Mouse (Mus musculus) urinary bladder, postnatal 14 days (tissue): ENCODE measurements around the gene Gpatch2.

Experiments
- DNase-seq: peaks from one replicate; pipeline ENCODE4 v3.0.0; 2021; ENCODE audit warnings: low spot score

Gpatch2 gene

GRCm38 (mm10) chr1:187250741-187251262 is 35.5 kb downstream of the Gpatch2 start:
- no peak for DNase-seq

- no peak for DNase-seq
Observed at GRCm38 (mm10) chr1:187258756-187259155, 43.4 kb downstream of the Gpatch2 start.

GRCm38 (mm10) chr1:187267601-187268000 is 52.3 kb downstream of the Gpatch2 start:
- DNase-seq, result no peak

GRCm38 (mm10) chr1:187270318-187271247 is 55.3 kb downstream of the Gpatch2 start:
- DNase-seq, result peak; percentile 29

GRCm38 (mm10) chr1:187277324-187277723 is 62.0 kb downstream of the Gpatch2 start:
- DNase-seq, result no peak

GRCm38 (mm10) chr1:187278472-187278871 is 63.2 kb downstream of the Gpatch2 start:
- DNase-seq, result no peak

- DNase-seq, result no peak
Observed at GRCm38 (mm10) chr1:187279776-187280175, 64.5 kb downstream of the Gpatch2 start.

GRCm38 (mm10) chr1:187282321-187282720 is 67.0 kb downstream of the Gpatch2 start:
- DNase-seq, result no peak

- no peak for DNase-seq
Observed at GRCm38 (mm10) chr1:187282804-187283203, 67.5 kb downstream of the Gpatch2 start.

- no peak for DNase-seq
Observed at GRCm38 (mm10) chr1:187285735-187286134, 70.4 kb downstream of the Gpatch2 start.

- no peak for DNase-seq
Observed at GRCm38 (mm10) chr1:187286411-187286810, 71.1 kb downstream of the Gpatch2 start.

- DNase-seq, result no peak
Observed at GRCm38 (mm10) chr1:187286924-187287323, 71.6 kb downstream of the Gpatch2 start.

- DNase-seq, result no peak
Observed at GRCm38 (mm10) chr1:187290186-187290585, 74.9 kb downstream of the Gpatch2 start.

- no peak for DNase-seq
Observed at GRCm38 (mm10) chr1:187291480-187292394, 76.4 kb downstream of the Gpatch2 start.

GRCm38 (mm10) chr1:187292395-187292749 is 77.1 kb downstream of the Gpatch2 start:
- DNase-seq, result no peak

- no peak for DNase-seq
Observed at GRCm38 (mm10) chr1:187293233-187293632, 77.9 kb downstream of the Gpatch2 start.

GRCm38 (mm10) chr1:187294522-187294921 is 79.2 kb downstream of the Gpatch2 start:
- DNase-seq, result no peak

- DNase-seq, result no peak
Observed at GRCm38 (mm10) chr1:187295038-187295559, 79.8 kb downstream of the Gpatch2 start.

- no peak for DNase-seq
Observed at GRCm38 (mm10) chr1:187295711-187296110, 80.4 kb downstream of the Gpatch2 start.

- DNase-seq, result no peak
Observed at GRCm38 (mm10) chr1:187299236-187299635, 83.9 kb downstream of the Gpatch2 start.

GRCm38 (mm10) chr1:187300626-187301025 is 85.3 kb downstream of the Gpatch2 start:
- DNase-seq, result no peak

GRCm38 (mm10) chr1:187303221-187303620 is 87.9 kb downstream of the Gpatch2 start:
- DNase-seq, result no peak
